Mouse (Mus musculus) neural tube, embryonic 11.5 days (tissue): Measurements from ENCODE around the gene Robo4. TPM values are rescaled to one million over a fixed set of nuclear protein-coding genes. Genes with fewer than 3 reads are reported as not detected.

ENCODE experiments used
- ATAC-seq: fragments of 200-750 bp; cut with Nextera tagmentation; 2 replicates; pipeline ENCODE4 v1.8.0; 2017; ENCODE audit warnings: moderate number of reproducible peaks, mild to moderate bottlenecking, moderate TSS enrichment, moderate library complexity; ENCODE audit not compliant: insufficient read depth, low FRiP score, low TSS enrichment
- DNase-seq: peaks from one replicate; pipeline ENCODE4 v3.0.0-alpha.2; 2015; ENCODE audit warnings: low spot score
- H3K27ac ChIP-seq: fragments of 300-500 bp; sonication (generic); 2 replicates; pipeline ENCODE4 v1.5.1; 2014; ENCODE audit warnings: low read depth, mild to moderate bottlenecking, low read length
- H3K27me3 ChIP-seq: fragments of 300-500 bp; sonication (generic); 2 replicates; pipeline ENCODE4 v1.6.1; 2014; ENCODE audit warnings: mild to moderate bottlenecking, low read length, mixed read lengths; ENCODE audit not compliant: control insufficient read depth, insufficient read depth
- H3K36me3 ChIP-seq: fragments of 300-500 bp; sonication (generic); 2 replicates; pipeline ENCODE4 v1.6.1; 2014; ENCODE audit warnings: mild to moderate bottlenecking, low read length, moderate library complexity, mixed read lengths; ENCODE audit not compliant: control insufficient read depth, insufficient read depth
- H3K4me1 ChIP-seq: fragments of 300-500 bp; sonication (generic); 2 replicates; pipeline ENCODE4 v1.6.1; 2014; ENCODE audit warnings: low read length, mixed read lengths; ENCODE audit not compliant: control insufficient read depth, insufficient read depth
- H3K4me2 ChIP-seq: fragments of 300-500 bp; sonication (generic); 2 replicates; pipeline ENCODE4 v1.6.1; 2014; ENCODE audit warnings: low read depth, mild to moderate bottlenecking, moderate library complexity
- H3K4me3 ChIP-seq: fragments of 300-500 bp; sonication (generic); 2 replicates; pipeline ENCODE4 v1.5.1; 2014; ENCODE audit warnings: low read depth, low read length
- H3K9ac ChIP-seq: fragments of 300-500 bp; sonication (generic); 2 replicates; pipeline ENCODE4 v1.6.1; 2014; ENCODE audit warnings: mild to moderate bottlenecking, low read length
- H3K9me3 ChIP-seq: fragments of 300-500 bp; sonication (generic); 2 replicates; pipeline ENCODE4 v1.6.1; 2016; ENCODE audit warnings: low read length; ENCODE audit not compliant: control insufficient read depth
- WGBS: fragments of 180-500 bp; shearing (Covaris S2); extraction: QIAGEN DNeasy Blood & Tissue Kit; methylation state at CpG from one replicate; pipeline ENCODE4 v1.1.7; 2014; 5-methylcytosine and 5-hydroxymethylcytosine counted together
- polyA plus RNA-seq: library from polyadenylated mRNA; unstranded; fragments of >200 nt; fragmentation: Nextera tagmentation; extraction: Ambion mirVana; gene quantifications from 2 replicates; pipeline ENCODE4 v1.2.1, GENCODE M21; 2014

Gene Robo4
- polyA plus RNA-seq, 1 experiment from 2014 or later: 6.7 TPM

DNA sequence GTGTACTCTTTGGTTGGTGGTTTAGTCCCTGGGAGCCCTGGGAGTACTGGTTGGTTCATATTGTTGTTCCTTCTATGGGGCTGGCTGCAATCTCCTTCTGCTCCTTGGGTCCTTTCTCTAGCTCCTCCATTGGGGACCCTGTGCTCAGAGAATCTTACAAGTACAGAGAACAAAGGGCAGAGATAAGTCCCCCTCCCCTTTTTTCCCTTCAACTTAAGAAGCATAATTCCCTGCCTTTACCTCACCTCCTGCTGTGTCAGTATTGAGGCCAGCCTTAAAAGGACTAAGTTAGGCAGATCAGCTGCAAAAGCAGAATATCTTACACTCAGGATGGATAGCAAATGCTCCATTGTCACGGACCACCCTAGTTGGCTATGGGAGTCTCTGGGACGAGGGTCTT is 9.6 kb upstream of the Robo4 start:
- Histone ChIP-seq H3K4me2 (no peak overlapping the region), H3K27me3 (no peaks in the 10 kb centered on the region), H3K9me3 (no peaks in the 10 kb centered on the region), H3K36me3 (no peaks in the 10 kb centered on the region), H3K9ac (no peak overlapping the region), H3K4me1 (no peaks in the 10 kb centered on the region), H3K27ac (no peak overlapping the region), H3K4me3 (no peak overlapping the region)
- WGBS: 82% methylated on average over 2 of the region's 2 CpGs
- ATAC-seq: no peak
- no peak for DNase-seq

DNA sequence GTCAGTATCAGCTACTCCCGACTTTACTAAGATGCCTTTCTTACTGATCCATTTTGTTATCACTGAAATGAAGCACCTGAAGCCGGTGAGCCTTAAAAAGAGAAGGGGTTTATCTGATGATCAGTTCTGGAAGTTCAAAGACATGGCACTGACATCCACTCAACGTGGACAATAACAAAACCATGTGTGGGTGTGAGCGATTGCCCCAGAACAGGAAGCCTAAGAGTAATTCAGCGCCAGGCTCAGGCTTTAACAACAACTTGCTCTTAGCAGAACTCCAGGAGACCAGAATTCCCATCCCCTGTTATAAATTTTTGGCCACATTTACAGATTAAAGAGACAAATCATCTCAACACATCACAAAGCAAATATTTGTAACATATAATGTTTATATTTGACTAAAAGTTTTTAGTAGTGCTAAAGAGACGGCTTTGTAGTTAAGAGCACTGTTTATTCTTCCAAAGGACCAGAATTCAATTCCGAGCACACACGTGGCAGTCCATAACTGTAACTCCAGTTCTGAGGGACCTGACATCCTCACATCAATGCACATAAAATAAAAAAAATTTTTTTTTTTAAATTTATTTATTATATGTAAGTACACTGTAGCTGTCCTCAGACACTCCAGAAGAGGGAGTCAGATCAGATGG is 8.1 kb upstream of the Robo4 start:
- no peaks in the 10 kb centered on the region for H3K9me3 ChIP-seq
- H3K36me3 ChIP-seq: no peaks in the 10 kb centered on the region
- 76% methylated on average over 8 of the region's 8 CpGs for WGBS
- ATAC-seq: no peak
- no peak overlapping the region for H3K27ac ChIP-seq
- H3K4me3 ChIP-seq: no peak overlapping the region
- DNase-seq: no peak
- H3K4me2 ChIP-seq: no peak overlapping the region
- no peak overlapping the region for H3K9ac ChIP-seq
- H3K27me3 ChIP-seq: no peaks in the 10 kb centered on the region
- no peaks in the 10 kb centered on the region for H3K4me1 ChIP-seq

DNA sequence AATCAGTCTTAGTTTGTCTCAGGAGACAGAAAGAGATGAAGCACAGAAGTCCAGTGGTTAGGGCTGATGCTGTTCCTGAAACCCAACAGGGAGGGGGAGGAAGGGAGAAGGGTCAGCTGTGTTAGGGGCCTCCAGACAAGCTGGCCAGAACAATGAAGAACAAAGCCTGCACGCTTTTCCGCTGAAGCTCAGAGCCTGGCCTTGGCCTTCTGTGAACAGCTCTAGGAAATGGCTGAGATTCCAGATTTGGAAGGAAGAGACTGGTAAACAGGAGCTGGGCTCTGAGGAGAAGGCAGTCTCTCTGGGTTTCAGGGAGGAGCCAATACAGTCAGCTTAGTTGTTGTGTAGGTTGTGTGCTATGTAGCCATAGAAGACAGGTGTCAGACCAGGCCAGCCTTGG is 1.1 kb upstream of the Robo4 start:
- DNase-seq (no peak), ATAC-seq (no peak)
- Histone ChIP-seq H3K4me2 (no peak overlapping the region), H3K4me3 (no peak overlapping the region), H3K9ac (no peak overlapping the region), H3K9me3 (no peaks in the 10 kb centered on the region), H3K4me1 (no peaks in the 10 kb centered on the region), H3K36me3 (no peaks in the 10 kb centered on the region), H3K27me3 (no peaks in the 10 kb centered on the region), H3K27ac (no peak overlapping the region)
- WGBS: 67% methylated on average over 2 of the region's 2 CpGs

DNA sequence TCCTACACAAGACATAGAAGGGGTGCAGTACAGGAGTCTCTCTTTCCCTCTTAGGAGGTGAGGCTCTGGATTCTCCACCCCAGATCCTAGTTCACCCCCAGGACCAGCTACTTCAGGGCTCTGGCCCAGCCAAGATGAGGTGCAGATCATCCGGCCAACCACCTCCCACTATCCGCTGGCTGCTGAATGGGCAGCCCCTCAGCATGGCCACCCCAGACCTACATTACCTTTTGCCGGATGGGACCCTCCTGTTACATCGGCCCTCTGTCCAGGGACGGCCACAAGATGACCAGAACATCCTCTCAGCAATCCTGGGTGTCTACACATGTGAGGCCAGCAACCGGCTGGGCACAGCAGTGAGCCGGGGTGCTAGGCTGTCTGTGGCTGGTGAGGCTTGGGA is 804 bp downstream of the Robo4 start:
- H3K36me3 ChIP-seq: no peaks in the 10 kb centered on the region
- no peak overlapping the region for H3K27ac ChIP-seq
- H3K9me3 ChIP-seq: no peaks in the 10 kb centered on the region
- no peaks in the 10 kb centered on the region for H3K27me3 ChIP-seq
- no peaks in the 10 kb centered on the region for H3K4me1 ChIP-seq
- no peak for ATAC-seq
- H3K4me2 ChIP-seq: no peak overlapping the region
- WGBS: 88% methylated on average over 7 of the region's 7 CpGs
- H3K9ac ChIP-seq: no peak overlapping the region
- no peak for DNase-seq
- H3K4me3 ChIP-seq: no peak overlapping the region

DNA sequence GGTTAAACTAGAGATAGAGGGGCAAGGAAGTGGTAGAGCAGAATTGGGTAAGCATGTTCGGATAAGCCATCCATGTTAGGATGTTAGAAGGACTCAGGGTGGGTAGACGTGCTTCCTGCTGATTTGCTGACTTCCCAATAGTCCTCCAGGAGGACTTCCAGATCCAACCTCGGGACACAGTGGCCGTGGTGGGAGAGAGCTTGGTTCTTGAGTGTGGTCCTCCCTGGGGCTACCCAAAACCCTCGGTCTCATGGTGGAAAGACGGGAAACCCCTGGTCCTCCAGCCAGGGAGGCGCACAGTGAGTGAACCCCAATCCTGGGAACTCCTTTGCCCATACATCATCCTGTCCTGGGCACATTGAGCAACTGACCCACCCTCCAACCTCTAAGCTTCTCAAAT is 1.3 kb downstream of the Robo4 start:
- Histone ChIP-seq H3K4me3 (no peak overlapping the region), H3K27ac (no peak overlapping the region)
- WGBS: 82% methylated on average over 7 of the region's 7 CpGs

DNA sequence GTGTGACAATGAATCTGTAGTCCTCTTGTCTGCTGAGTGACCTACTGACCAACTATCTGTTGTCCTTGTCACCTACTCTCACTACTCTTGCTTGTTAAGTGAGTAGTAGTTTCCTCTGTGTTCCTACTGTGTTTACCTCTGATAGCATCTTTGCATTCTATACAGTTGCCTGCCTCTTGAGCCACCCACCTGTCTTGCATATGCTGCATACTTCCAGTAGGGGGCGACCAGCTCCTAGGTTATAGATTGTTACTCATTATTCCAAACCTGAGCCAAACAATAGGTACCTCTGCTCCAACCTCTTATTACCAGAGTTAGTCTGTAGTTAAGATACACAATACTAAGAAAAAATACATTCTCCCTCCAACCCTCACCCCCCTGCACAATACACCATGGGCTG is 4.7 kb downstream of the Robo4 start:
- H3K27me3 ChIP-seq: no peaks in the 10 kb centered on the region
- no peaks in the 10 kb centered on the region for H3K36me3 ChIP-seq
- H3K9me3 ChIP-seq: no peaks in the 10 kb centered on the region
- peak; percentile 36; the same call in 1 of the 2 replicates for ATAC-seq
- no peak overlapping the region for H3K4me3 ChIP-seq
- no peak overlapping the region for H3K4me2 ChIP-seq
- no peak overlapping the region for H3K9ac ChIP-seq
- H3K4me1 ChIP-seq: no peaks in the 10 kb centered on the region
- no peak overlapping the region for H3K27ac ChIP-seq
- no peak for DNase-seq
- 0% methylated on average over 1 of the region's 1 CpGs for WGBS

More for the DNA sequence above, 1.3 kb downstream of the Robo4 start:
- H3K4me2 ChIP-seq: no peak overlapping the region
- no peaks in the 10 kb centered on the region for H3K9me3 ChIP-seq
- ATAC-seq: no peak
- H3K4me1 ChIP-seq: no peaks in the 10 kb centered on the region
- H3K9ac ChIP-seq: no peak overlapping the region
- no peaks in the 10 kb centered on the region for H3K36me3 ChIP-seq
- no peaks in the 10 kb centered on the region for H3K27me3 ChIP-seq
- no peak for DNase-seq

DNA sequence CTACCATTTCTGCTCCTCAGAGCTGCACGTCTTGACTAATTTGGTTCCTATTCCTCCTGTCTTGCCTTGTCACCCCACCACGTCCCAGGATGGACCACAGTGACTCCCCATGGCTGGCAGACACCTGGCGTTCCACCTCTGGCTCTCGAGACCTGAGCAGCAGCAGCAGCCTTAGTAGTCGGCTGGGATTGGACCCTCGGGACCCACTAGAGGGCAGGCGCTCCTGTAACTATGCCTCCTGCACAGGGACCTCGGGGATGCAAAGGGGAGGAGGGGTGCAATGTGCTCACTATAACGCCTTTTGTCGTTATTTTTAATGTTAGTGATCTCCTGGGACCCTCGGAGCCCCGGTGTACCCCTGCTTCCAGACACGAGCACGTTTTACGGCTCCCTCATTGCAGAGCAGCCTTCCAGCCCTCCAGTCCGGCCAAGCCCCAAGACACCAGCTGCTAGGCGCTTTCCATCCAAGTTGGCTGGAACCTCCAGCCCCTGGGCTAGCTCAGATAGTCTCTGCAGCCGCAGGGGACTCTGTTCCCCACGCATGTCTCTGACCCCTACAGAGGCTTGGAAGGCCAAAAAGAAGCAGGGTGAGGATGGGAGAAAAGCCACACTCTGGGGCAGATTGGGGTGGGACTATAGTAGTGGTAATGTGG is 6.3 kb downstream of the Robo4 start:
- DNase-seq: peak; percentile 50
- Histone ChIP-seq H3K4me1 (no peaks in the 10 kb centered on the region), H3K36me3 (no peaks in the 10 kb centered on the region), H3K4me2 (peak overlapping the region; percentile 9), H3K4me3 (no peak overlapping the region), H3K27ac (no peak overlapping the region), H3K9ac (no peak overlapping the region), H3K27me3 (no peaks in the 10 kb centered on the region), H3K9me3 (no peaks in the 10 kb centered on the region)
- no peak for ATAC-seq
- WGBS: 13% methylated on average over 19 of the region's 19 CpGs

DNA sequence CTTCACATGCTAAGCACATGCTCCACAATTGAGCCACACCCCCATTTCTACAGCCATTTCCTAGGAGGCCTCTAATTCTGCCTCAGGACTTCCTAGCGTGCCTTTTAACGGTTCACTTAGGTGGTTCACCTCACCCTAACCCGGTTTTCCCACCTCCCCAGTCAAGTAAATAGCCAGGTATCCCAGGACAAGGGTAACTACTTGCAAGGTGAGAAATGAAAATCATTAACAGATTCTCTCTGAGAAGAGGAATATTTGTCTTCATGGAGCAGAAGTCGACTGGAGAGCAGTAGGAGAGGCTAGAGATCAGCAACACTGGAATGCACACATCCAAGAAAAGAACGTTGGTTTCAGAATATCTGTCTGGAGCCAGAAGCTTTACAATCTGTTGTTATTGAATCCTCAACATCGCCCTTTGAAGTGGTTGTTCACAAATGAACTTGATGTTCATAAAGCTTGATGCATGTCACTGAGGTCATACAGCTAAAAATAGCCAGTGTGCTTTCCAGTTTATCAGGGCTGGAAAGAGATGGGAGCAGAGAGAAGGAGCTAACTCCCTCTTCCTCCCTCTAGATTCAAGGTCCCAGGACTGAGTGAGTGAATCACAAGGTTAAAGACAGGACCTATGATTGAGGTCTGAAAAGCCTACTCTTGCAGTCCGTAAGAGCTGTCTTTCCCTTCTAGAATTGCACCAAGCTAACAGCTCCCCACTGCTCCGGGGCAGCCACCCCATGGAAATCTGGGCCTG is 8.2 kb downstream of the Robo4 start:
- Histone ChIP-seq H3K27me3 (no peaks in the 10 kb centered on the region), H3K27ac (no peak overlapping the region), H3K4me1 (no peaks in the 10 kb centered on the region), H3K4me3 (no peak overlapping the region), H3K4me2 (no peak overlapping the region), H3K9me3 (no peaks in the 10 kb centered on the region), H3K9ac (no peak overlapping the region), H3K36me3 (no peaks in the 10 kb centered on the region)
- DNase-seq: no peak
- 84% methylated on average over 8 of the region's 8 CpGs for WGBS
- no peak for ATAC-seq

DNA sequence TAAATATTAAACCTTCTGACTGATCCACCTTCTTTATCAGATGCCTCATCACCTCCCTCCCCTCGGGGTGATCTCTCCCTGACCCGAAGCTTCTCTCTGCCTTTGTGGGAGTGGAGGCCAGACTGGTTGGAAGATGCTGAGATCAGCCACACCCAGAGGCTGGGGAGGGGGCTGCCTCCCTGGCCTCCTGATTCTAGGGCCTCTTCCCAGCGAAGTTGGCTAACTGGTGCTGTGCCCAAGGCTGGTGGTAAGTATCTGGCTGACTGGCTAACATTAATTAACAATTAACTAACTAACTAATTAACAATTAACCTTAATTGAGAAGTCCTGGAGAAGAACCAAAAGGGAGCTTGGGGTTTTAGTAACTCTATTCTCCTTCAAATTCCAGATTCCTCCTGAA is 11.3 kb downstream of the Robo4 start:
- no peak overlapping the region for H3K9ac ChIP-seq
- H3K36me3 ChIP-seq: no peaks in the 10 kb centered on the region
- H3K4me3 ChIP-seq: no peak overlapping the region
- no peaks in the 10 kb centered on the region for H3K27me3 ChIP-seq
- no peaks in the 10 kb centered on the region for H3K4me1 ChIP-seq
- 52% methylated on average over 3 of the region's 3 CpGs for WGBS
- DNase-seq: no peak
- no peak overlapping the region for H3K4me2 ChIP-seq
- ATAC-seq: no peak
- no peak overlapping the region for H3K27ac ChIP-seq
- H3K9me3 ChIP-seq: no peaks in the 10 kb centered on the region
